Mouse (Mus musculus) CD4-positive helper T cell, adult 2 months (primary cell): Measurements from ENCODE around the gene Zscan10.
A peak's percentile ranks its signal among the peaks of the same experiment; 100 is the strongest.

ENCODE experiments used
- DNase-seq: peaks from one replicate; pipeline ENCODE4 v3.0.0-alpha.2; 2012; ENCODE audit warnings: low read depth, missing footprints, low spot score

Gene Zscan10

GRCm38 (mm10) chr17:23651363-23651762 lies 50.7 kb downstream of the Zscan10 start:
- DNase-seq, result no peak

GRCm38 (mm10) chr17:23653324-23653723 lies 52.7 kb downstream of the Zscan10 start:
- no peak for DNase-seq

GRCm38 (mm10) chr17:23654001-23654400 lies 53.3 kb downstream of the Zscan10 start:
- no peak for DNase-seq

- no peak for DNase-seq
Measured at GRCm38 (mm10) chr17:23654410-23654809, 53.8 kb downstream of the Zscan10 start.

- no peak for DNase-seq
Measured at GRCm38 (mm10) chr17:23658450-23658849, 57.8 kb downstream of the Zscan10 start.

- peak; percentile 59 for DNase-seq
Measured at GRCm38 (mm10) chr17:23660117-23660875, 59.6 kb downstream of the Zscan10 start, which contains the start of gene Bicdl2. Gene Bicdl2 (plus strand): TSS chr17:23660506.
